Mouse (Mus musculus): Measurements from ENCODE around the gene Tacc2. TPM values are rescaled to one million over a fixed set of nuclear protein-coding genes. Genes with fewer than 3 reads are reported as not detected.
"Not testable (repeated sequence)": the region's sequence is repeated elsewhere in the genome, so short reads cannot be mapped to it uniquely, and the experiment has no call there.

Tacc2 gene
- polyA plus RNA-seq (2012; rRNA removed), result 28.9 and 37.7 TPM in 2 replicates

GRCm38 (mm10) chr7:130577388-130578003 is at the start of gene Tacc2:
Tacc2 (plus strand) TSS chr7:130577438.
- DNase-seq (ENCODE audit: low read depth, low spot score), result no peak
- 17% methylated on average over 15 of the region's 15 CpGs for WGBS

- WGBS, result 93% methylated on average over 15 of the region's 15 CpGs
- DNase-seq (ENCODE audit: low read depth, low spot score), result not testable (repeated sequence)
Observed at GRCm38 (mm10) chr7:130531138-130531537, 46.1 kb upstream of the Tacc2 start.

GRCm38 (mm10) chr7:130533316-130534260 is 43.6 kb upstream of the Tacc2 start:
- DNase-seq (ENCODE audit: low read depth, low spot score), result peak; percentile 81
- 38% methylated on average over 25 of the region's 25 CpGs for WGBS

GRCm38 (mm10) chr7:130535174-130535573 is 42.1 kb upstream of the Tacc2 start:
- DNase-seq (ENCODE audit: low read depth, low spot score), result no peak
- 68% methylated on average over 4 of the region's 4 CpGs for WGBS

GRCm38 (mm10) chr7:130537068-130537467 is 40.2 kb upstream of the Tacc2 start:
- WGBS, result 69% methylated on average over 4 of the region's 4 CpGs
- DNase-seq (ENCODE audit: low read depth, low spot score), result no peak

GRCm38 (mm10) chr7:130540176-130540575 is 37.1 kb upstream of the Tacc2 start:
- 89% methylated on average over 7 of the region's 7 CpGs for WGBS
- no peak for DNase-seq (ENCODE audit: low read depth, low spot score)

GRCm38 (mm10) chr7:130543181-130543580 is 34.1 kb upstream of the Tacc2 start:
- no peak for DNase-seq (ENCODE audit: low read depth, low spot score)
- 86% methylated on average over 4 of the region's 4 CpGs for WGBS

- WGBS, result 72% methylated on average over 5 of the region's 5 CpGs
- no peak for DNase-seq (ENCODE audit: low read depth, low spot score)
Observed at GRCm38 (mm10) chr7:130545401-130545800, 31.8 kb upstream of the Tacc2 start.

- WGBS, result 22% methylated on average over 3 of the region's 3 CpGs
Observed at GRCm38 (mm10) chr7:130545893-130546292, 31.3 kb upstream of the Tacc2 start.

GRCm38 (mm10) chr7:130546421-130546790 is 30.8 kb upstream of the Tacc2 start:
- under 1% methylated on average over 7 of the region's 7 CpGs for WGBS
- no peak for DNase-seq (ENCODE audit: low read depth, low spot score)

More at GRCm38 (mm10) chr7:130545893-130546292, 31.3 kb upstream of the Tacc2 start:
- no peak for DNase-seq (ENCODE audit: low read depth, low spot score)

- WGBS, result under 1% methylated on average over 84 of the region's 84 CpGs
- peak; percentile 64 for DNase-seq (ENCODE audit: low read depth, low spot score)
Observed at GRCm38 (mm10) chr7:130546791-130547484, 30.3 kb upstream of the Tacc2 start.

- WGBS, result 77% methylated on average over 12 of the region's 12 CpGs
Observed at GRCm38 (mm10) chr7:130547635-130548175, 29.5 kb upstream of the Tacc2 start.

GRCm38 (mm10) chr7:130552780-130553179 is 24.5 kb upstream of the Tacc2 start:
- 73% methylated on average over 5 of the region's 5 CpGs for WGBS
- no peak for DNase-seq (ENCODE audit: low read depth, low spot score)

More at GRCm38 (mm10) chr7:130547635-130548175, 29.5 kb upstream of the Tacc2 start:
- DNase-seq (ENCODE audit: low read depth, low spot score), result no peak

GRCm38 (mm10) chr7:130553321-130553720 is 23.9 kb upstream of the Tacc2 start:
- 76% methylated on average over 4 of the region's 4 CpGs for WGBS
- no peak for DNase-seq (ENCODE audit: low read depth, low spot score)

GRCm38 (mm10) chr7:130555597-130555996 is 21.6 kb upstream of the Tacc2 start:
- no peak for DNase-seq (ENCODE audit: low read depth, low spot score)
- 77% methylated on average over 5 of the region's 5 CpGs for WGBS

- 54% methylated on average over 4 of the region's 4 CpGs for WGBS
- DNase-seq (ENCODE audit: low read depth, low spot score), result no peak
Observed at GRCm38 (mm10) chr7:130558592-130558991, 18.6 kb upstream of the Tacc2 start.

- DNase-seq (ENCODE audit: low read depth, low spot score), result no peak
- WGBS, result 71% methylated on average over 1 of the region's 1 CpGs
Observed at GRCm38 (mm10) chr7:130560933-130561332, 16.3 kb upstream of the Tacc2 start.

- DNase-seq (ENCODE audit: low read depth, low spot score), result no peak
- WGBS, result 89% methylated on average over 4 of the region's 4 CpGs
Observed at GRCm38 (mm10) chr7:130563276-130563675, 14.0 kb upstream of the Tacc2 start.

- 76% methylated on average over 4 of the region's 4 CpGs for WGBS
- no peak for DNase-seq (ENCODE audit: low read depth, low spot score)
Observed at GRCm38 (mm10) chr7:130563880-130564279, 13.4 kb upstream of the Tacc2 start.

GRCm38 (mm10) chr7:130564596-130564995 is 12.6 kb upstream of the Tacc2 start:
- 74% methylated on average over 3 of the region's 3 CpGs for WGBS
- no peak for DNase-seq (ENCODE audit: low read depth, low spot score)
